Mouse (Mus musculus): ENCODE measurements around the gene Flna.
"Not testable (repeated sequence)": the region's sequence is repeated elsewhere in the genome, so short reads cannot be mapped to it uniquely, and the experiment has no call there.

Gene Flna

DNA sequence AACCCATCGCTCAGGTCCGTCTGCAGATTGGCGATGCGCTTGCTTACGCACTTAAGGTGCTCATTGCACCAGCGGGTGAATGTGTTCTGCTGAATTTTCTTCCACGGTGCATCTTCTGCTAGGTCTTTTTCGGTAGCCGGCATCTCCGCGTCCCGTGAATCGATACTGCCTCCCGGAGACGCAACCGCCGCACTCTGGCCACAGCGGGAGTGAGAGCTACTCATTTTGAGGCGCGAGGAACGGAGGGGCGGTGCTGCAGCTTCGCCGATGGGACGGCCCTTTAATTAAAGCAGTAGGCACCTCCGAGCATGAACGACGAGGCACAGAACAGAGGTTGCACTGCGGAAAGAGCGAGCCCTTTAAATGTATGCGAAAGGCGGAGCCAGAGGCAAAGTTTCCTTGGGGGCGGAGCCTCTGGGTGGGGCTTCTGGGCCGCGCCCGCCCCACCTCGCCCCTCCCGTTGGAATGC, 3.4 kb downstream of the Flna start:
- peak; percentile 87 for DNase-seq (ENCODE audit: low spot score)

DNA sequence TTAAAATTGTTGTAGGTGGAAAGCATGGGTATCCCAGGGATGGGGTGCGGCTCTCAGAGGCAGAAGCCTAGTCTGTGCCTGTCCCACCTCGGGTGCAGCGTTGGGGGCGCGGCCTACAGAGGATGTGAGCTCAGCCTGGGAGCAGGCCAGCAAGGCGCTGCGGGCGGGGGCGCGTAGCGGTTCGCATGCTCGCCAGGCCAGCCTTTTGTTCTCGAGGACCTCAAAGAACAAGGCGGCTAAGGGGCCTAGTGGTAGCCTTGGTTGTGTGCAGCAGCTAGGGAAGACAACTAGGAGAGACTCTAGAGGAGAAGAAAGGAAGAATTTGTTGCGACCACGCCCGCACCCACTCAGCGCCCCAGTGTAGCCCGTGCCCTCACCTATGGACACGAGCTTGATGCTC, 3.9 kb downstream of the Flna start:
- peak; percentile 86 for DNase-seq (ENCODE audit: low spot score)

DNA sequence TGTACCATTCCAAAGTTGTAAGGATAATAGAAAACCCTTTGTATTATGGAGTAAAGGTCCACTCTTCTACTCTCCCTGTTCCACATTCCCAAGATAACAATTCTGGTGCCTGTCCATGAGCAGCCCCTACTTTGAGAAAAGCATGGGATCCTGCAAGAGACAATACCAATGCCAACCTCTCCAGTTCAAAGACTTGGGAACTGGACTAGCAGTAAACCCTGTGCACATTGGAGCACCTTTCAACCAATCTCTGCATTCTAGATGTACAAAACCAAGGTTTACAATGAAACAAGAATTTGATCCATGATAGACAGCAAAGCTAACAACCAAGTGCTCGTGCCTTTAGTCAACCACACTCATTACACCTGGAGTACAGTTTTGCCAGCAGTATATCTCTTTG, 4.5 kb downstream of the Flna start:
- DNase-seq (ENCODE audit: low spot score), result no peak

DNA sequence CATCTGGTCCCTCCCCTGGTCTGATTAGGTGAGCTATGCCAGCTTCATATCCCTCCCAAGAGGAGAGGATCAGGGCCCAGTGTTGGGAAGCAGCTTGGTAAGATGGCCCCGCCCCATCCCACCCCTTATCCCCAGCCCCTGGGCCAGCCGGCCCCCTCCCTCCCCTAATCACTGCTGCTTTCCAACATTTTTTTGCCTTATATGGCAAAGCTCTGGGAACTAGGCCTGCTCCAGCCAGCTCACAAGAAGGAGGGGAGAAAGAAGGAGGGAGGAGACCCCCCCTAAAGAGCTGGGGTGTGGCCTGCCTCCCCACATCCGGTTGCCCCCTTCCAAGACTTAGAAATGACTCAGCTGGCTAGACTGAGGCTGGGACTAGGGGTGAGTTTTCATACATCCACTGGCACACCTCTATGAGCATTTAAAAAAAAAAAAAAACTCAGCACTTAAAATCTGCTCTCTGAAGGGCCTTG, 5.0 kb downstream of the Flna start:
- DNase-seq (ENCODE audit: low spot score), result peak; percentile 47

DNA sequence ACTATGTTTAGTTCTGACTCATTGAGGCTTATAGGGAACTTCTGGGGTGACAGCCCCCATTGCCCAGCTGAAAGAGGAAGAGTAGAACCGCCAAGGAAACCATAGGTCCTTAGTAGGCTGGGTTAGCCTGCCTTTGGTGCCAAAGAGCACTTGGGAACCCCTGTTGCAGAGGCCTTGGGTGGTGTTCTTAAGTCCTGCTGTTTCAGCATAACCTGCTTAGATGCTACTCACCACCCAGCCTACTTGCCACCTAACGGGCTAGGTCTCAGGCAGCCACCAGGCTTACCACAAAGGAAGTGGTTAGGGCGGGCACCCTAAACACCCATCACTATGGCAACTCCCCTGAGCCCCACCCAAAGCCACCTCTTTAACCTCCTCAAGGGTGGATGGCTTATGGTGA, 5.8 kb downstream of the Flna start:
- DNase-seq (ENCODE audit: low spot score), result no peak

DNA sequence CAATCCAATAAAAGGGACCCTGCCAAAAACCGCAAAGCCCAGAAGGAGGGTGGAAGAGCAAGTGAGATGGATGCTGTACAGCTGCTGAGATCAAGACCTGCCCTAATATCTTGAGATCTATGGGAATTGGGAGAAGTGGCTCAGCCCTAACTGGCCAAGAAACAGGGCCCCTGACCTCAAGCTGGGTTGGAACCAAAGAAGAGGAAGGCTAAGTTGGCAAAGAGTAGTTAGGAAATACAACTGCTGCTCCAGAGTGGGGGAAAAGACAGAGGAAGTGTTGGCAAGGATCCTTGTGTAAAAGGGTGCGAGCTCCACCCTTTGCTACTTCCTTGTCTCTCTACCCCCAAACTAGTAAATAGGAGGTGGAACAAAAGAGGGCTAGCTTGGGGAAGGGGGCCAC, 6.2 kb downstream of the Flna start:
- DNase-seq (ENCODE audit: low spot score), result no peak

DNA sequence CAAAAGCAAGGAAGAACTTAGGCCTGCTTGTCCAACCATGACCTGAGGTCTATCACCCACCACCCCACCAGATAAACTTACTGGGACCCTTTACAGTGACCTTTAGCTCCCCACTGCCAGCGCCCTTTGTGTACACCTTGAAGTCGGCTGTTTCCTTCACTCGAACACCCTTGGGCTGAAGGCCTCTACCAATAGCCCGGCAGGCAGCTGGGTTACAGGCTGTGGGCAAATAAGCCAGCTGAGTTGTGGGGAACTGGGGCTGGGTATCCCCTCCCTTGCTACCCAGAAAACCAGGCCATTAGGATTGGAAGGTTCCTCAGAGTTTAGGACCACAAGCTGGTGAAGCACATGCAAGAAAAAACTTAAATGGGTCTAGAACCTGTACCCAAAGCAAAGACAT, 9.3 kb downstream of the Flna start:
- DNase-seq (ENCODE audit: low spot score), result no peak

DNA sequence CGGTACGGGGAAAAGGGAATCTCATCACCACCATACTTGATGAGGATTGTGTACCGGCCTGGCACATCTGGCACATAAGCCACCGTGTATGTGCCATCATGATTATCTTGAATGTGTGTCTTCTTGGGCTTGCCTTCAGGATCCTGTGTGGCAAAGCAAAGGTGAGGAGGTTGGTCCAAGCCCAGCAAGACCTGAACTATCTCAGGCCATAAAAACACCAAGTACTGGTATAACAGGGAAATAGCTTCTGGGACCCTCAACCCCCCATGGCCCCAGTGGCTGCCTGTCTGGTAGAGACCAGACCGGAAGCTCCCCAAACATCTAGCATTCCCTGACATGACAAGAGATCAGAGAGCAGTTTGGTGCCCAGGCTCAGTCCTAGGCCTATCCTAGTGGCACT, 16.4 kb downstream of the Flna start:
- DNase-seq (ENCODE audit: low spot score), result no peak

DNA sequence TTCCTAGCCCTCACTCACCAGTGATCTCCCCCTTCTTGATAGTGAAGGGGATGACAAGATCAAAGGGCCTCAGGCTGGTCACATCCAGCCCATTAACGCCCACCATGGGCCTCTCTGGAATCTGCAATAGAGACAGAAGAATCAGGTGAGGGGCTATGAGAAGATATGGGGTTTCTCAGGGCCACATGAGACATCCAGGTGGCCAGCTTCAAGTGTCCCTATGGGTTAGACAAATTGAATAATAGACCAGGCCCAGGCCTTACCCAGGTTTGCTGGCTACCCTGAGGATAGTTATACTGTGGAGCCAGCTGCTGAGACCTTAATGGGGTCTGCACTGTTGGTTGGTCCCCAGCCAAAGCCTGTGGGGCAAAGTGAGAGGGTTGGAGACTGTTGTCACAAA, 19.6 kb downstream of the Flna start:
- no peak for DNase-seq (ENCODE audit: low spot score)

DNA sequence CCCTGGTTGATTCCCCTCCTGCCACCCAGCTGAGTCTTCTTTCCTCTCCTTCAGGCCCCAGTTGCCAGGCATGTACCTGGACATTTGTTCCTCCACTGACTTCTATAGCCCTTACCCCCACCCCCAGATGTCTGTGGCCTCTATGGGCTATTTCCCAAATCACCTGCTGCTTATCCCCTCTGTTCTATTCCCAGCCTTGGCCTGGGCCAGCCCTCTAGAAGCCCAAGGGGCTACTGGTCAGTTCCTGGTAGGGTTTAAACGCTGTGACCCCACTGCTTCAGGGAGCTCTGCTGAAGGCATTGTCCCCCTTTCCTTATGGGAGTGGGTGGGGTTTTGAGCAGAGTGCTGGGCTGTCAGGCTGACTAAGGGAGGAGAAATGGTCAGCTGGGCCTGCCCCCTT, 29.5 kb downstream of the Flna start:
- not testable (repeated sequence) for DNase-seq (ENCODE audit: low spot score)

DNA sequence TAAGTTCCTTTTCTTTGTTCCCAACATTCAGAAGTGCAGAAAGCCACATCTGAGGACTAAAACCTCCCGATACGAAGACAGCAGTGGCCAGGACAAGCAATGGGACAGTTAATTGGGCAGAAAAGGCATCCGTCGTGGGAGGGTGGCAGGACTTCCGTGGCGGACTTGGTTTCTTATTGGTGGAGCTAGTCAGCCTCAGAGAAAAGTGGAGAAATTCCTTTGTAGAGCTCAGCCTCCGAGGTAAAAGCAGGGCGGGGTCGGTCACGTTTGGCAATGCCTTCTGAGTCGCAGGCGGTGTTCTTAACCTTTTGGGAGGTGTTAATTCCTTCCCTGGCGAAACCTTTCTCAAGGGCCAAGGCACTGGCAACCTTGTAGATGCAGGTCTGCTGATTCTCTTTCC, 30.2 kb downstream of the Flna start:
- DNase-seq (ENCODE audit: low spot score), result no peak

DNA sequence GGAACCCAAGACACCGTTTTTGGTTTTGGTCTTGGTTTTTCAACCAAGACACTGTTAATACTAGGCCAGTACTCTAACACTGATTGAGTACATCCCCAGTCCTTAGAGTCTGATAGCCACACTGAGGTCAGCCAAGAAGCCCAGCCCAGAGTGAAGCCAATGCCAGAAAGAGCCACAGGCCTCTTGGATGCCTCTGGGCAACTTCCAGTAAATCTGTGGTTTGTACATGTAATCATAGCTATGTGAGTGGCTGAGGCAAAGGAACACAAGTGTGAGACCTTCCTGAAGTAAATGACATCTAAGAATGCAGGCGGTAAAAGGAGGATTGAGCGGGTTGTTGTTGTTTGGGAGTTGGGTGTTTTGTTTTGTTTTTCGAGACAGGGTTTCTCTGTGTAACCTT, 31.1 kb downstream of the Flna start:
- DNase-seq (ENCODE audit: low spot score), result no peak

DNA sequence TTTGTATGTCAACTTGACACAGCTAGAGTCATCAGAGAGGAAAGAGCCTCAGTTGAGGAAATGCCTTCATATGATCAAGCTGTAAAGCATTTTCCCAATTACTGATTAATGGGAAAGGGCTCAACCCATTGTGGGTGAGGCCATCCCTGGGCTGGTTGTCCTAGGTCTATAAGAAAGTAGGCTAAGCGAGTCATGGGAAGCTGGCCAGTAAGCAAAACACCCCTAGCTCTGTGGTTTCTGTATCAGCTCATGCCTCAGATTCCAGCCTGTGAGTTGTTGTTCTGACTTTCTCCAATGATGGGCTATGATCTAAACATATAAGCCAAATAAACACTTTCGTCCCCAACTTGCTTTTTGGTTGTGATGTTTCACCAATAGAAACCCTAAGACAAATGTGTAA, 46.1 kb downstream of the Flna start:
- no peak for DNase-seq (ENCODE audit: low spot score)

DNA sequence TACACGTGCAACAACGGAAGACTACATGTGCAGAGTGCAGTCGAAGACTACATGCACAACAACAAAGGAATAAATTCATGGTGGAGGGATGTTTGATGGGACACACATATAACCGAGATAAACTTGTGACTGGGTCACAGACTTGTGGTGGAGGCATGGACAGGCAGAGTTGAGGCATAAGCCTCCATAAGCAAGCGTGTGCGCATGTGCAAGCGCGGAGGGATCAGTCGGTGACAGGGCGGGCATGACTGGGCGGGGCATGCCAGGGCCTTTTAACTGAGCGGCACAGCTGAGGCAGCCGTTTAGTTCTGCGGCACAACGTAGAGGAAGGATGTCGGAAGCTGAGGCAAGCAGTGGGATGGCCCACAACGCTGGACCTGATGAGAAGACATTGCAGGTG, 72.7 kb downstream of the Flna start, which contains the start of gene Tktl1:
Gene Tktl1 (plus strand): TSS at position 301 of the 400 bp plus-strand sequence.
- DNase-seq (ENCODE audit: low spot score), result peak; percentile 38

Data from testis, postnatal 10 days (tissue).